Mouse (Mus musculus): Measurements from ENCODE around the gene Anapc10. TPM values are rescaled to one million over a fixed set of nuclear protein-coding genes. Genes with fewer than 3 reads are reported as not detected.
"Not testable (repeated sequence)": the region's sequence is repeated elsewhere in the genome, so short reads cannot be mapped to it uniquely, and the experiment has no call there.

Gene Anapc10
- polyA plus RNA-seq, 1 experiment from 2014 or later = 31.4 TPM

GRCm38 (mm10) chr8:79750305-79750704 lies 38.7 kb downstream of the Anapc10 start:
- Histone ChIP-seq H3K27me3 (replicated peaks; ENCODE audit: control insufficient read depth, insufficient read depth, low read length) (no peaks in the 10 kb centered on the region), H3K9ac (ENCODE audit: low read depth, low read length) (no peak overlapping the region), H3K27ac (ENCODE audit: low read depth, low read length) (no peak overlapping the region), H3K4me1 (replicated peaks; ENCODE audit: control insufficient read depth, insufficient read depth, low read length) (no peaks in the 10 kb centered on the region), H3K9me3 (ENCODE audit: control insufficient read depth, low read length) (no peaks in the 10 kb centered on the region), H3K36me3 (ENCODE audit: control insufficient read depth, insufficient read depth, low read length) (peaks cover 2% of the 10 kb centered on the region; the same call in 1 of the 2 replicates), H3K4me2 (no peak overlapping the region), H3K4me3 (ENCODE audit: low read depth, low read length) (no peak overlapping the region)
- DNase-seq (ENCODE audit: low spot score) (no peak), ATAC-seq (replicated peaks; ENCODE audit: low FRiP score) (no peak)
- 74% methylated on average over 2 of the region's 2 CpGs for WGBS

- ATAC-seq (replicated peaks; ENCODE audit: low FRiP score); DNase-seq (ENCODE audit: low spot score); H3K9me3 ChIP-seq (ENCODE audit: control insufficient read depth, low read length); H3K36me3 ChIP-seq (ENCODE audit: control insufficient read depth, insufficient read depth, low read length); H3K9ac ChIP-seq (ENCODE audit: low read depth, low read length); H3K27ac ChIP-seq (ENCODE audit: low read depth, low read length); H3K4me2 ChIP-seq; H3K4me1 ChIP-seq (replicated peaks; ENCODE audit: control insufficient read depth, insufficient read depth, low read length); H3K27me3 ChIP-seq (replicated peaks; ENCODE audit: control insufficient read depth, insufficient read depth, low read length); H3K4me3 ChIP-seq (ENCODE audit: low read depth, low read length): not testable (repeated sequence)
- WGBS = 70% methylated on average over 2 of the region's 2 CpGs
Measured at GRCm38 (mm10) chr8:79794873-79795272, 83.3 kb downstream of the Anapc10 start.

- ATAC-seq (replicated peaks; ENCODE audit: low FRiP score) = no peak
- Histone ChIP-seq H3K9me3 (ENCODE audit: control insufficient read depth, low read length) (no peaks in the 10 kb centered on the region), H3K4me3 (ENCODE audit: low read depth, low read length) (no peak overlapping the region), H3K9ac (ENCODE audit: low read depth, low read length) (no peak overlapping the region), H3K27me3 (replicated peaks; ENCODE audit: control insufficient read depth, insufficient read depth, low read length) (no peaks in the 10 kb centered on the region), H3K4me2 (no peak overlapping the region), H3K4me1 (replicated peaks; ENCODE audit: control insufficient read depth, insufficient read depth, low read length) (no peaks in the 10 kb centered on the region), H3K27ac (ENCODE audit: low read depth, low read length) (no peak overlapping the region), H3K36me3 (ENCODE audit: control insufficient read depth, insufficient read depth, low read length) (no peaks in the 10 kb centered on the region)
- 81% methylated on average over 7 of the region's 7 CpGs for WGBS
- no peak for DNase-seq (ENCODE audit: low spot score)
Measured at GRCm38 (mm10) chr8:79796690-79797089, 85.1 kb downstream of the Anapc10 start.

- Histone ChIP-seq H3K27me3 (replicated peaks; ENCODE audit: control insufficient read depth, insufficient read depth, low read length) (no peaks in the 10 kb centered on the region), H3K36me3 (ENCODE audit: control insufficient read depth, insufficient read depth, low read length) (no peaks in the 10 kb centered on the region), H3K4me1 (replicated peaks; ENCODE audit: control insufficient read depth, insufficient read depth, low read length) (no peaks in the 10 kb centered on the region), H3K4me3 (ENCODE audit: low read depth, low read length) (no peak overlapping the region), H3K9ac (ENCODE audit: low read depth, low read length) (no peak overlapping the region), H3K27ac (ENCODE audit: low read depth, low read length) (no peak overlapping the region), H3K4me2 (no peak overlapping the region), H3K9me3 (ENCODE audit: control insufficient read depth, low read length) (no peaks in the 10 kb centered on the region)
- DNase-seq (ENCODE audit: low spot score) (no peak), ATAC-seq (replicated peaks; ENCODE audit: low FRiP score) (no peak)
- WGBS = 70% methylated on average over 6 of the region's 6 CpGs
Measured at GRCm38 (mm10) chr8:79804499-79804898, 92.9 kb downstream of the Anapc10 start.

- 64% methylated on average over 6 of the region's 6 CpGs for WGBS
- no peak overlapping the region for H3K9ac ChIP-seq (ENCODE audit: low read depth, low read length)
- no peak for ATAC-seq (replicated peaks; ENCODE audit: low FRiP score)
- DNase-seq (ENCODE audit: low spot score) = no peak
- no peak overlapping the region for H3K4me3 ChIP-seq (ENCODE audit: low read depth, low read length)
- H3K27ac ChIP-seq (ENCODE audit: low read depth, low read length) = no peak overlapping the region
- H3K4me2 ChIP-seq = no peak overlapping the region
- H3K9me3 ChIP-seq (ENCODE audit: control insufficient read depth, low read length) = no peaks in the 10 kb centered on the region
- no peaks in the 10 kb centered on the region for H3K36me3 ChIP-seq (ENCODE audit: control insufficient read depth, insufficient read depth, low read length)
- H3K4me1 ChIP-seq (replicated peaks; ENCODE audit: control insufficient read depth, insufficient read depth, low read length) = no peaks in the 10 kb centered on the region
- H3K27me3 ChIP-seq (replicated peaks; ENCODE audit: control insufficient read depth, insufficient read depth, low read length) = no peaks in the 10 kb centered on the region
Measured at GRCm38 (mm10) chr8:79806971-79807370, 95.4 kb downstream of the Anapc10 start.

GRCm38 (mm10) chr8:79826534-79826933 lies 114.9 kb downstream of the Anapc10 start:
- Histone ChIP-seq H3K4me2 (no peak overlapping the region), H3K4me3 (ENCODE audit: low read depth, low read length) (no peak overlapping the region), H3K36me3 (ENCODE audit: control insufficient read depth, insufficient read depth, low read length) (no peaks in the 10 kb centered on the region), H3K9ac (ENCODE audit: low read depth, low read length) (no peak overlapping the region), H3K4me1 (replicated peaks; ENCODE audit: control insufficient read depth, insufficient read depth, low read length) (no peaks in the 10 kb centered on the region), H3K27me3 (replicated peaks; ENCODE audit: control insufficient read depth, insufficient read depth, low read length) (no peaks in the 10 kb centered on the region), H3K27ac (ENCODE audit: low read depth, low read length) (no peak overlapping the region), H3K9me3 (ENCODE audit: control insufficient read depth, low read length) (no peaks in the 10 kb centered on the region)
- ATAC-seq (replicated peaks; ENCODE audit: low FRiP score) = no peak
- DNase-seq (ENCODE audit: low spot score) = no peak
- WGBS = 81% methylated on average over 5 of the region's 5 CpGs

Other genes starting within 250 kb of the Anapc10 start
- gene Otud4, start 72.2 kb upstream of the Anapc10 start, polyA plus RNA-seq (2014; fragmentation: Nextera tagmentation; extraction: Ambion mirVana) = 26.3 and 27.1 TPM in 2 replicates
- 182 and 202 TPM in 2 replicates for gene Abce1, start 80 bp upstream of the Anapc10 start, polyA plus RNA-seq (2014; fragmentation: Nextera tagmentation; extraction: Ambion mirVana)